Mouse (Mus musculus) ES-CJ7 (cell line): ENCODE measurements around the gene Zbtb44.
A peak's percentile ranks its signal among the peaks of the same experiment; 100 is the strongest.

ENCODE experiments used
- DNase-seq: peaks from one replicate; pipeline ENCODE4 v3.0.0; 2011; ENCODE audit warnings: low read depth, low spot score

Zbtb44 gene

GRCm38 (mm10) chr9:31030532-31031413, at the start of gene Zbtb44:
Gene Zbtb44 (plus strand): TSS chr9:31030644.
- peak; percentile 49 for DNase-seq

- no peak for DNase-seq
These were observed 44.7 kb upstream of the Zbtb44 start for GRCm38 (mm10) chr9:30985782-30986181.

GRCm38 (mm10) chr9:30993106-30993505, 37.3 kb upstream of the Zbtb44 start:
- DNase-seq: no peak

- no peak for DNase-seq
These were observed 33.6 kb upstream of the Zbtb44 start for GRCm38 (mm10) chr9:30996590-30997562.

GRCm38 (mm10) chr9:31000641-31001040, 29.8 kb upstream of the Zbtb44 start:
- DNase-seq: no peak

- no peak for DNase-seq
These were observed 27.9 kb upstream of the Zbtb44 start for GRCm38 (mm10) chr9:31002528-31002927.

GRCm38 (mm10) chr9:31009334-31009733, 21.1 kb upstream of the Zbtb44 start:
- no peak for DNase-seq

GRCm38 (mm10) chr9:31010040-31010439, 20.4 kb upstream of the Zbtb44 start:
- peak; percentile 91 for DNase-seq

- DNase-seq: no peak
These were observed 19.7 kb upstream of the Zbtb44 start for GRCm38 (mm10) chr9:31010749-31011148.

GRCm38 (mm10) chr9:31011533-31011932, 18.9 kb upstream of the Zbtb44 start:
- no peak for DNase-seq

- DNase-seq: peak; percentile 69
These were observed 17.8 kb upstream of the Zbtb44 start for GRCm38 (mm10) chr9:31012674-31013073.

- no peak for DNase-seq
These were observed 17.0 kb upstream of the Zbtb44 start for GRCm38 (mm10) chr9:31013415-31013814.

- peak; percentile 69 for DNase-seq
These were observed 12.8 kb upstream of the Zbtb44 start for GRCm38 (mm10) chr9:31017616-31018015.

- DNase-seq: no peak
These were observed 12.3 kb upstream of the Zbtb44 start for GRCm38 (mm10) chr9:31018158-31018557.

GRCm38 (mm10) chr9:31018705-31019104, 11.7 kb upstream of the Zbtb44 start:
- DNase-seq: peak; percentile 98

GRCm38 (mm10) chr9:31028251-31028650, 2.2 kb upstream of the Zbtb44 start:
- DNase-seq: no peak

GRCm38 (mm10) chr9:31029751-31030511, 513 bp upstream of the Zbtb44 start:
- DNase-seq: peak; percentile 96

- no peak for DNase-seq
These were observed 985 bp downstream of the Zbtb44 start for GRCm38 (mm10) chr9:31031414-31031843.

GRCm38 (mm10) chr9:31032546-31032945, 2.1 kb downstream of the Zbtb44 start:
- peak; percentile 66 for DNase-seq

- DNase-seq: no peak
These were observed 19.8 kb downstream of the Zbtb44 start for GRCm38 (mm10) chr9:31050208-31050607.

GRCm38 (mm10) chr9:31051509-31051908, 21.1 kb downstream of the Zbtb44 start:
- peak; percentile 84 for DNase-seq
